Mouse (Mus musculus) lung, adult 2 months (tissue): ENCODE data around the gene Rnf26. TPM values are rescaled to one million over a fixed set of nuclear protein-coding genes. Genes with fewer than 3 reads are reported as not detected.

Experiments
- DNase-seq: peaks from one replicate; pipeline ENCODE4 v3.0.0; 2022
- H3K4me1 ChIP-seq: fragments of 200-500 bp; 2 replicates; pipeline ENCODE4 v1.6.1; 2011; ENCODE audit warnings: low read length; ENCODE audit not compliant: control insufficient read depth, insufficient read depth
- H3K4me3 ChIP-seq: fragments of 200-500 bp; replicated peaks from 2 replicates; pipeline ENCODE3; 2011; ENCODE audit warnings: low read depth, mild to moderate bottlenecking, control low read depth, low read length; ENCODE audit errors: extremely low read depth
- CTCF ChIP-seq: fragments of 200-500 bp; IDR thresholded peaks from 2 replicates; pipeline ENCODE4 v1.5.1; 2011; ENCODE audit warnings: mild to moderate bottlenecking, low read length, control low read depth; ENCODE audit not compliant: insufficient read depth
- POLR2A ChIP-seq: fragments of 200-500 bp; IDR thresholded peaks from 2 replicates; pipeline ENCODE4 v1.6.1; 2011; ENCODE audit warnings: low read depth, mild to moderate bottlenecking, control low read depth, low read length, borderline replicate concordance; ENCODE audit errors: extremely low read depth
- WGBS: fragments of 180-500 bp; shearing (Covaris S2); methylation state at CpG from one replicate; pipeline ENCODE4 v1.1.7; 2018; 5-methylcytosine and 5-hydroxymethylcytosine counted together
- polyA plus RNA-seq: library from polyadenylated mRNA; depleted of rRNA; stranded (reverse); fragments of >200 nt; gene quantifications from 2 replicates; pipeline ENCODE4 v1.2.3, GENCODE M21; 2012; rRNA removed

Rnf26 gene
- polyA plus RNA-seq: 24.6 and 25.0 TPM in 2 replicates

GRCm38 (mm10) chr9:44113105-44113789 is at the start of gene Rnf26, which contains the start of gene Gm49380:
Rnf26 (minus strand) TSS chr9:44113517.
Gm49380 (minus strand) TSS chr9:44113500.
- peak; percentile 92 for DNase-seq
- under 1% methylated on average over 48 of the region's 51 CpGs for WGBS

GRCm38 (mm10) chr9:44159886-44160285 is 46.6 kb upstream of the Rnf26 start:
- TF ChIP-seq CTCF (no peak), POLR2A (no peak)
- Histone ChIP-seq H3K4me3 (no peak overlapping the region), H3K4me1 (no peaks in the 10 kb centered on the region)
- DNase-seq: no peak
- WGBS: 84% methylated on average over 3 of the region's 3 CpGs

More at GRCm38 (mm10) chr9:44113105-44113789, at the start of gene Rnf26, which contains the start of gene Gm49380:
- TF ChIP-seq CTCF: no peak
- TF ChIP-seq POLR2A: peak; percentile 52; the same call in 1 of the 2 replicates
- Histone ChIP-seq H3K4me1 (peaks cover 12% of the 10 kb centered on the region), H3K4me3 (peak within 1 kb of the TSS; percentile 65)

- Histone ChIP-seq H3K4me1 (no peaks in the 10 kb centered on the region; the same call in 1 of the 2 replicates), H3K4me3 (no peak overlapping the region)
- WGBS: 19% methylated on average over 3 of the region's 3 CpGs
- TF ChIP-seq POLR2A (no peak), CTCF (0 out of 2 replicates have a peak, but pooled peaks have one; percentile 7)
- no peak for DNase-seq
Observed at GRCm38 (mm10) chr9:44147290-44147689, 34.0 kb upstream of the Rnf26 start.

- DNase-seq: no peak
- TF ChIP-seq CTCF (no peak), POLR2A (no peak)
- Histone ChIP-seq H3K4me1 (no peaks in the 10 kb centered on the region; the same call in 1 of the 2 replicates), H3K4me3 (no peak overlapping the region)
Observed at GRCm38 (mm10) chr9:44144718-44145060, 31.4 kb upstream of the Rnf26 start.

GRCm38 (mm10) chr9:44144023-44144717 is 30.9 kb upstream of the Rnf26 start:
- 28% methylated on average over 8 of the region's 8 CpGs for WGBS
- Histone ChIP-seq H3K4me3 (no peak overlapping the region), H3K4me1 (no peaks in the 10 kb centered on the region; the same call in 1 of the 2 replicates)
- TF ChIP-seq CTCF (peak; percentile 38; the same call in 1 of the 2 replicates), POLR2A (no peak)
- no peak for DNase-seq

- Histone ChIP-seq H3K4me3 (no peak overlapping the region), H3K4me1 (no peaks in the 10 kb centered on the region)
- no peak for DNase-seq
- 60% methylated on average over 5 of the region's 5 CpGs for WGBS
- TF ChIP-seq POLR2A (no peak), CTCF (no peak)
Observed at GRCm38 (mm10) chr9:44143421-44143820, 30.1 kb upstream of the Rnf26 start.

- DNase-seq: no peak
- TF ChIP-seq POLR2A (no peak), CTCF (no peak)
- 64% methylated on average over 5 of the region's 5 CpGs for WGBS
- H3K4me3 ChIP-seq: no peak overlapping the region
- peaks cover 6% of the 10 kb centered on the region; the same call in 1 of the 2 replicates for H3K4me1 ChIP-seq
Observed at GRCm38 (mm10) chr9:44141951-44142350, 28.6 kb upstream of the Rnf26 start.

- H3K4me3 ChIP-seq: no peak overlapping the region
- WGBS: 32% methylated on average over 4 of the region's 4 CpGs
- TF ChIP-seq CTCF (no peak), POLR2A (no peak)
- peaks cover 6% of the 10 kb centered on the region; the same call in 1 of the 2 replicates for H3K4me1 ChIP-seq
- no peak for DNase-seq
Observed at GRCm38 (mm10) chr9:44137846-44138245, 24.5 kb upstream of the Rnf26 start.

GRCm38 (mm10) chr9:44135731-44136411 is 22.6 kb upstream of the Rnf26 start:
- Histone ChIP-seq H3K4me1 (peaks cover 6% of the 10 kb centered on the region), H3K4me3 (peak overlapping the region; percentile 64)
- no peak for TF ChIP-seq CTCF
- TF ChIP-seq POLR2A: no peak
- 27% methylated on average over 7 of the region's 7 CpGs for whole genome bisulfite sequencing
- no peak for DNase-seq
